Mouse (Mus musculus) stomach, embryonic 16.5 days (tissue): ENCODE measurements around the gene Slc51a. TPM values are rescaled to one million over a fixed set of nuclear protein-coding genes. Genes with fewer than 3 reads are reported as not detected.

Source experiments
- ATAC-seq: fragments of 200-750 bp; cut with Nextera tagmentation; 2 replicates; pipeline ENCODE4 v1.8.0; 2017; ENCODE audit warnings: moderate number of reproducible peaks, moderate TSS enrichment; ENCODE audit not compliant: insufficient read depth, low FRiP score
- H3K27ac ChIP-seq: fragments of 300-500 bp; sonication (generic); 2 replicates; pipeline ENCODE4 v1.5.1; 2014; ENCODE audit warnings: low read length
- H3K27me3 ChIP-seq: fragments of 300-500 bp; sonication (generic); 2 replicates; pipeline ENCODE4 v1.6.1; 2014; ENCODE audit warnings: low read length, control low read depth, mixed read lengths; ENCODE audit not compliant: control insufficient read depth, insufficient read depth
- H3K36me3 ChIP-seq: fragments of 300-500 bp; sonication (generic); 2 replicates; pipeline ENCODE4 v1.6.1; 2014; ENCODE audit warnings: low read length; ENCODE audit not compliant: control insufficient read depth, insufficient read depth
- H3K4me1 ChIP-seq: fragments of 300-500 bp; sonication (generic); 2 replicates; pipeline ENCODE4 v1.6.1; 2014; ENCODE audit warnings: low read length, control low read depth, mixed read lengths; ENCODE audit not compliant: control insufficient read depth, insufficient read depth
- H3K4me2 ChIP-seq: fragments of 300-500 bp; sonication (generic); 2 replicates; pipeline ENCODE4 v1.6.1; 2014; ENCODE audit warnings: low read depth, low read length, mixed read lengths
- H3K4me3 ChIP-seq: fragments of 300-500 bp; sonication (generic); replicated peaks from 2 replicates; pipeline ENCODE4 v1.5.1; 2014; ENCODE audit warnings: mild to moderate bottlenecking, low read length
- H3K9ac ChIP-seq: fragments of 300-500 bp; sonication (generic); 2 replicates; pipeline ENCODE4 v1.6.1; 2014; ENCODE audit warnings: low read length
- H3K9me3 ChIP-seq: fragments of 300-500 bp; sonication (generic); replicated peaks from 2 replicates; pipeline ENCODE4 v1.6.1; 2016; ENCODE audit warnings: low read length, control low read depth; ENCODE audit not compliant: control insufficient read depth
- WGBS: fragments of 180-500 bp; shearing (Covaris S2); extraction: QIAGEN DNeasy Blood & Tissue Kit; methylation state at CpG from one replicate; pipeline ENCODE4 v1.1.7; 2014; 5-methylcytosine and 5-hydroxymethylcytosine counted together
- polyA plus RNA-seq: library from polyadenylated mRNA; unstranded; fragments of >200 nt; fragmentation: Nextera tagmentation; extraction: Ambion mirVana; gene quantifications from 2 replicates; pipeline ENCODE4 v1.2.1, GENCODE M21; 2015

The Slc51a gene
- polyA plus RNA-seq, 1 experiment from 2014 or later, result 12.0 TPM

GRCm38 (mm10) chr16:32484431-32484871, 3.2 kb downstream of the Slc51a start:
- Histone ChIP-seq H3K9ac (no peak overlapping the region), H3K4me3 (no peak overlapping the region), H3K4me1 (0 out of 2 replicates have a peak, but pooled peaks cover 3% of the 10 kb centered on the region), H3K4me2 (no peak overlapping the region), H3K9me3 (no peaks in the 10 kb centered on the region), H3K27me3 (no peaks in the 10 kb centered on the region), H3K27ac (no peak overlapping the region), H3K36me3 (no peaks in the 10 kb centered on the region)
- peak; percentile 34; the same call in 1 of the 2 replicates for ATAC-seq
- 21% methylated on average over 7 of the region's 7 CpGs for WGBS

- no peak for ATAC-seq
- Histone ChIP-seq H3K27me3 (no peaks in the 10 kb centered on the region), H3K9me3 (no peaks in the 10 kb centered on the region), H3K4me3 (no peak overlapping the region), H3K4me1 (0 out of 2 replicates have a peak, but pooled peaks cover 2% of the 10 kb centered on the region), H3K9ac (no peak overlapping the region), H3K36me3 (no peaks in the 10 kb centered on the region), H3K27ac (no peak overlapping the region), H3K4me2 (no peak overlapping the region)
- WGBS, result 64% methylated on average over 2 of the region's 2 CpGs
These were observed 8.3 kb downstream of the Slc51a start for GRCm38 (mm10) chr16:32479415-32479814.

GRCm38 (mm10) chr16:32477315-32477714, 10.4 kb downstream of the Slc51a start:
- 74% methylated on average over 6 of the region's 6 CpGs for WGBS
- Histone ChIP-seq H3K27me3 (no peaks in the 10 kb centered on the region), H3K4me2 (no peak overlapping the region), H3K4me3 (no peak overlapping the region), H3K4me1 (no peaks in the 10 kb centered on the region), H3K27ac (no peak overlapping the region), H3K9me3 (no peaks in the 10 kb centered on the region), H3K36me3 (no peaks in the 10 kb centered on the region), H3K9ac (no peak overlapping the region)
- ATAC-seq, result no peak

GRCm38 (mm10) chr16:32472276-32473015, 15.2 kb downstream of the Slc51a start:
- WGBS, result 74% methylated on average over 7 of the region's 7 CpGs
- H3K36me3 ChIP-seq, result 0 out of 2 replicates have a peak, but pooled peaks cover 4% of the 10 kb centered on the region

GRCm38 (mm10) chr16:32469404-32470105, 18.1 kb downstream of the Slc51a start:
- WGBS, result 67% methylated on average over 5 of the region's 5 CpGs
- no peak overlapping the region for H3K9ac ChIP-seq
- H3K4me1 ChIP-seq, result no peaks in the 10 kb centered on the region
- no peak overlapping the region for H3K27ac ChIP-seq
- no peaks in the 10 kb centered on the region for H3K9me3 ChIP-seq
- H3K4me3 ChIP-seq, result no peak overlapping the region
- H3K4me2 ChIP-seq, result no peak overlapping the region
- H3K36me3 ChIP-seq, result 0 out of 2 replicates have a peak, but pooled peaks cover 4% of the 10 kb centered on the region
- ATAC-seq, result no peak
- no peaks in the 10 kb centered on the region for H3K27me3 ChIP-seq

More at GRCm38 (mm10) chr16:32472276-32473015, 15.2 kb downstream of the Slc51a start:
- Histone ChIP-seq H3K9me3 (no peaks in the 10 kb centered on the region), H3K9ac (no peak overlapping the region), H3K4me1 (no peaks in the 10 kb centered on the region), H3K4me3 (no peak overlapping the region), H3K27ac (no peak overlapping the region), H3K4me2 (no peak overlapping the region), H3K27me3 (no peaks in the 10 kb centered on the region)
- ATAC-seq, result no peak

- no peaks in the 10 kb centered on the region for H3K27me3 ChIP-seq
- no peaks in the 10 kb centered on the region for H3K9me3 ChIP-seq
- H3K4me2 ChIP-seq, result no peak overlapping the region
- no peak overlapping the region for H3K4me3 ChIP-seq
- 71% methylated on average over 3 of the region's 3 CpGs for WGBS
- ATAC-seq, result no peak
- H3K9ac ChIP-seq, result no peak overlapping the region
- no peaks in the 10 kb centered on the region for H3K4me1 ChIP-seq
- H3K36me3 ChIP-seq, result peaks cover 8% of the 10 kb centered on the region; the same call in 1 of the 2 replicates
- no peak overlapping the region for H3K27ac ChIP-seq
These were observed 19.2 kb downstream of the Slc51a start for GRCm38 (mm10) chr16:32468488-32468887.

GRCm38 (mm10) chr16:32464908-32465307, 22.8 kb downstream of the Slc51a start:
- no peak for ATAC-seq
- Histone ChIP-seq H3K36me3 (peaks cover 10% of the 10 kb centered on the region; the same call in 1 of the 2 replicates), H3K27me3 (no peaks in the 10 kb centered on the region), H3K9ac (no peak overlapping the region), H3K4me2 (no peak overlapping the region), H3K4me3 (no peak overlapping the region), H3K27ac (no peak overlapping the region), H3K9me3 (no peaks in the 10 kb centered on the region), H3K4me1 (no peaks in the 10 kb centered on the region; the same call in 1 of the 2 replicates)
- 0% methylated on average over 1 of the region's 1 CpGs for WGBS

- no peak overlapping the region for H3K4me3 ChIP-seq
- no peaks in the 10 kb centered on the region; the same call in 1 of the 2 replicates for H3K4me1 ChIP-seq
- peak overlapping the region; percentile 43; the same call in 1 of the 2 replicates for H3K27ac ChIP-seq
- H3K9me3 ChIP-seq, result no peaks in the 10 kb centered on the region
- ATAC-seq, result peak; percentile 87
- no peaks in the 10 kb centered on the region for H3K27me3 ChIP-seq
- H3K36me3 ChIP-seq, result peaks cover 10% of the 10 kb centered on the region; the same call in 1 of the 2 replicates
- no peak overlapping the region for H3K9ac ChIP-seq
- H3K4me2 ChIP-seq, result no peak overlapping the region
- 57% methylated on average over 2 of the region's 2 CpGs for WGBS
These were observed 24.3 kb downstream of the Slc51a start for GRCm38 (mm10) chr16:32463426-32463825.

GRCm38 (mm10) chr16:32462950-32463349, 24.7 kb downstream of the Slc51a start:
- no peaks in the 10 kb centered on the region; the same call in 1 of the 2 replicates for H3K4me1 ChIP-seq
- no peak for ATAC-seq
- no peak overlapping the region for H3K4me2 ChIP-seq
- no peak overlapping the region for H3K4me3 ChIP-seq
- peak overlapping the region; percentile 43; the same call in 1 of the 2 replicates for H3K27ac ChIP-seq
- no peak overlapping the region for H3K9ac ChIP-seq
- H3K27me3 ChIP-seq, result no peaks in the 10 kb centered on the region
- no peaks in the 10 kb centered on the region for H3K9me3 ChIP-seq
- peaks cover 10% of the 10 kb centered on the region; the same call in 1 of the 2 replicates for H3K36me3 ChIP-seq
- WGBS, result 93% methylated on average over 16 of the region's 16 CpGs
